Mouse (Mus musculus): ENCODE data around the gene Sp7. TPM values are rescaled to one million over a fixed set of nuclear protein-coding genes. Genes with fewer than 3 reads are reported as not detected.
A peak's percentile ranks its signal among the peaks of the same experiment; 100 is the strongest.

Gene Sp7
- total and polyA plus RNA-seq, 3 experiments = not detected

- TF ChIP-seq MAX (IDR thresholded peaks at IDR 0.05; ENCODE audit: low read length) (no peak), POLR2A (IDR thresholded peaks at IDR 0.05; ENCODE audit: control insufficient read depth in 1 of 2, insufficient read depth in 1 of 2, low read depth in 1 of 2, low read length in 2 of 2, poor library complexity in 1 of 2) (no peak), SIN3A (IDR thresholded peaks at IDR 0.05; ENCODE audit: low read length) (no peak; the same call in none of the 2 replicates), GABPA (IDR thresholded peaks at IDR 0.05; ENCODE audit: low read depth, low read length) (no peak), POLR2AphosphoS5 (IDR thresholded peaks at IDR 0.05; ENCODE audit: borderline replicate concordance, low read depth, low read length) (0 out of 2 replicates have a peak, but pooled peaks have one; percentile 25), MEF2A (IDR thresholded peaks at IDR 0.05; ENCODE audit: extremely low read depth, insufficient replicate concordance, low read depth, low read length, poor library complexity, severe bottlenecking) (no peak), MYC (IDR thresholded peaks at IDR 0.05; ENCODE audit: low read depth, low read length) (no peak), JUND (IDR thresholded peaks at IDR 0.05; ENCODE audit: low read depth, low read length) (no peak), TAL1 (IDR thresholded peaks at IDR 0.05; ENCODE audit: low read length) (no peak), BHLHE40 (IDR thresholded peaks at IDR 0.05; ENCODE audit: borderline replicate concordance, low read depth, low read length) (no peak), SMC3 (IDR thresholded peaks at IDR 0.05; ENCODE audit: low read depth, low read length) (peak; percentile 18; the same call in 1 of the 2 replicates), MXI1 (IDR thresholded peaks at IDR 0.05; ENCODE audit: low read depth, low read length) (peak; percentile 51; the same call in 1 of the 2 replicates)
Measured at GRCm38 (mm10) chr15:102324654-102325473, 42.1 kb downstream of the Sp7 start (continued).

- Histone ChIP-seq H3K36me3 (ENCODE audit: control insufficient read depth in 1 of 2, insufficient read depth in 2 of 2, low read length in 2 of 2) (peaks cover 6 to 30% of the 10 kb centered on the region in 2 experiments), H3K79me2 (ENCODE audit: control insufficient read depth, insufficient read depth, low read length, poor library complexity) (no peaks in the 10 kb centered on the region), H3K27me3 (ENCODE audit: control insufficient read depth in 1 of 2, insufficient read depth in 2 of 2, low read length in 2 of 2) (no peaks in the 10 kb centered on the region), H3K9me3 (replicated peaks; ENCODE audit: insufficient read depth, low read length) (no peaks in the 10 kb centered on the region), H3K4me3 (ENCODE audit: control insufficient read depth in 1 of 2, insufficient read depth in 1 of 2, low read depth in 2 of 2, low read length in 2 of 2) (no peak overlapping the region), H3K9ac (ENCODE audit: control insufficient read depth, low read depth, low read length, poor library complexity, severe bottlenecking) (no peak overlapping the region), H3K4me1 (ENCODE audit: control insufficient read depth in 1 of 2, insufficient read depth in 2 of 2, low read length in 2 of 2) (peaks cover 2 to 4% of the 10 kb centered on the region in 2 experiments), H3K27ac (ENCODE audit: control insufficient read depth, low read depth, low read length) (no peak overlapping the region)
- TF ChIP-seq JUND (IDR thresholded peaks at IDR 0.05; ENCODE audit: low read depth, low read length) = no peak
- no peak for TF ChIP-seq POLR2A (IDR thresholded peaks at IDR 0.05; ENCODE audit: control insufficient read depth in 1 of 2, insufficient read depth in 1 of 2, low read depth in 1 of 2, low read length in 2 of 2, poor library complexity in 1 of 2)
- TF ChIP-seq ZKSCAN1 (IDR thresholded peaks at IDR 0.05; ENCODE audit: low read depth, low read length) = no peak
- TF ChIP-seq ETS1 (IDR thresholded peaks at IDR 0.05; ENCODE audit: low read depth, low read length) = no peak
- peak; percentile 79 to 89 (median 87) for TF ChIP-seq CTCF (IDR thresholded peaks at IDR 0.05 in 2 of 3, conservative IDR thresholded peaks at IDR 0.05 in 1 of 3; ENCODE audit: control insufficient read depth in 1 of 3, insufficient read depth in 1 of 3, low read depth in 2 of 3, low read length in 3 of 3, poor library complexity in 1 of 3, severe bottlenecking in 1 of 3)
- TF ChIP-seq POLR2AphosphoS5 (IDR thresholded peaks at IDR 0.05; ENCODE audit: borderline replicate concordance, low read depth, low read length) = no peak
- TF ChIP-seq EP300 (IDR thresholded peaks at IDR 0.05; ENCODE audit: low read depth in 1 of 2, low read length in 2 of 2) = no peak
- peak; percentile 91 for TF ChIP-seq SMC3 (IDR thresholded peaks at IDR 0.05; ENCODE audit: low read depth, low read length)
- no peak for TF ChIP-seq MXI1 (IDR thresholded peaks at IDR 0.05; ENCODE audit: low read depth, low read length)
- no peak for TF ChIP-seq SIN3A (IDR thresholded peaks at IDR 0.05; ENCODE audit: low read length)
- no peak for TF ChIP-seq UBTF (IDR thresholded peaks at IDR 0.05; ENCODE audit: borderline replicate concordance, insufficient read depth, low read depth, low read length)
- no peak for TF ChIP-seq USF2 (IDR thresholded peaks at IDR 0.05; ENCODE audit: borderline replicate concordance in 1 of 2, insufficient read depth in 1 of 2, low read depth in 1 of 2, low read length in 2 of 2)
- no peak for TF ChIP-seq GATA1 (IDR thresholded peaks at IDR 0.05; ENCODE audit: low read depth, low read length)
- TF ChIP-seq ZNF384 (IDR thresholded peaks at IDR 0.05; ENCODE audit: low read depth, low read length) = no peak
- peak; percentile 58 for TF ChIP-seq ZC3H11A (IDR thresholded peaks at IDR 0.05; ENCODE audit: low read depth, low read length)
- no peak for TF ChIP-seq ELF1 (IDR thresholded peaks at IDR 0.05; ENCODE audit: low read depth, low read length)
- TF ChIP-seq POLR2AphosphoS2 (IDR thresholded peaks at IDR 0.05; ENCODE audit: low read length) = no peak
- TF ChIP-seq TBP (IDR thresholded peaks at IDR 0.05; ENCODE audit: low read depth, low read length) = no peak
- peak; percentile 62 for TF ChIP-seq RAD21 (IDR thresholded peaks at IDR 0.05; ENCODE audit: low read depth, low read length)
- TF ChIP-seq GABPA (IDR thresholded peaks at IDR 0.05; ENCODE audit: low read depth, low read length) = no peak
- no peak for TF ChIP-seq MAX (IDR thresholded peaks at IDR 0.05; ENCODE audit: low read length)
- no peak for TF ChIP-seq ZMIZ1 (IDR thresholded peaks at IDR 0.05; ENCODE audit: low read depth, low read length)
- no peak for TF ChIP-seq MAZ (IDR thresholded peaks at IDR 0.05; ENCODE audit: low read depth, low read length)
- no peak for TF ChIP-seq MYB (IDR thresholded peaks at IDR 0.05; ENCODE audit: low read depth, low read length)
- TF ChIP-seq KAT2A (conservative IDR thresholded peaks at IDR 0.05; ENCODE audit: low read depth, low read length) = no peak
- no peak for TF ChIP-seq CHD2 (IDR thresholded peaks at IDR 0.05; ENCODE audit: low read length)
- TF ChIP-seq E2F4 (IDR thresholded peaks at IDR 0.05; ENCODE audit: borderline replicate concordance, low read depth, low read length) = no peak
- no peak for TF ChIP-seq USF1 (IDR thresholded peaks at IDR 0.05; ENCODE audit: low read depth, low read length)
- peak; percentile 83 for DNase-seq (ENCODE audit: low read depth, low spot score)
Measured at GRCm38 (mm10) chr15:102316263-102316662, 50.7 kb downstream of the Sp7 start.

Data from MEL (cell line).